Mouse (Mus musculus) erythroblast, embryonic 14.5 days (primary cell): ENCODE data around the gene Adgrg1. TPM values are rescaled to one million over a fixed set of nuclear protein-coding genes. Genes with fewer than 3 reads are reported as not detected.

ENCODE experiments used
- H3K27me3 ChIP-seq: 2 replicates; pipeline ENCODE4 v1.6.1; 2012; ENCODE audit warnings: inconsistent platforms; ENCODE audit not compliant: control insufficient read depth
- H3K36me3 ChIP-seq: 2 replicates; pipeline ENCODE4 v1.6.1; 2012; ENCODE audit warnings: mild to moderate bottlenecking, inconsistent platforms; ENCODE audit not compliant: control insufficient read depth
- H3K4me1 ChIP-seq: 2 replicates; pipeline ENCODE4 v1.6.1; 2012; ENCODE audit warnings: inconsistent platforms; ENCODE audit not compliant: control insufficient read depth
- H3K4me3 ChIP-seq: replicated peaks from 2 replicates; pipeline ENCODE3; 2012; ENCODE audit warnings: moderate library complexity, mild to moderate bottlenecking, inconsistent platforms
- H3K9me3 ChIP-seq: 2 replicates; pipeline ENCODE4 v1.6.1; 2012; ENCODE audit warnings: low read length, inconsistent platforms, mixed read lengths; ENCODE audit not compliant: control insufficient read depth
- GATA1 ChIP-seq: IDR thresholded peaks from 2 replicates; pipeline ENCODE4 v1.6.1; 2012; ENCODE audit warnings: low read length, inconsistent platforms, mixed read lengths
- TAL1 ChIP-seq: IDR thresholded peaks from 3 replicates; pipeline ENCODE4 v1.6.1; 2012; ENCODE audit warnings: low read length, inconsistent platforms, mixed read lengths
- polyA plus RNA-seq: library from polyadenylated mRNA; stranded (reverse); fragments of >175 nt; gene quantifications from 2 replicates; pipeline ENCODE4 v1.2.3, GENCODE M21; 2012

Adgrg1 gene
- polyA plus RNA-seq, 1 experiment, result 14.3 TPM

DNA sequence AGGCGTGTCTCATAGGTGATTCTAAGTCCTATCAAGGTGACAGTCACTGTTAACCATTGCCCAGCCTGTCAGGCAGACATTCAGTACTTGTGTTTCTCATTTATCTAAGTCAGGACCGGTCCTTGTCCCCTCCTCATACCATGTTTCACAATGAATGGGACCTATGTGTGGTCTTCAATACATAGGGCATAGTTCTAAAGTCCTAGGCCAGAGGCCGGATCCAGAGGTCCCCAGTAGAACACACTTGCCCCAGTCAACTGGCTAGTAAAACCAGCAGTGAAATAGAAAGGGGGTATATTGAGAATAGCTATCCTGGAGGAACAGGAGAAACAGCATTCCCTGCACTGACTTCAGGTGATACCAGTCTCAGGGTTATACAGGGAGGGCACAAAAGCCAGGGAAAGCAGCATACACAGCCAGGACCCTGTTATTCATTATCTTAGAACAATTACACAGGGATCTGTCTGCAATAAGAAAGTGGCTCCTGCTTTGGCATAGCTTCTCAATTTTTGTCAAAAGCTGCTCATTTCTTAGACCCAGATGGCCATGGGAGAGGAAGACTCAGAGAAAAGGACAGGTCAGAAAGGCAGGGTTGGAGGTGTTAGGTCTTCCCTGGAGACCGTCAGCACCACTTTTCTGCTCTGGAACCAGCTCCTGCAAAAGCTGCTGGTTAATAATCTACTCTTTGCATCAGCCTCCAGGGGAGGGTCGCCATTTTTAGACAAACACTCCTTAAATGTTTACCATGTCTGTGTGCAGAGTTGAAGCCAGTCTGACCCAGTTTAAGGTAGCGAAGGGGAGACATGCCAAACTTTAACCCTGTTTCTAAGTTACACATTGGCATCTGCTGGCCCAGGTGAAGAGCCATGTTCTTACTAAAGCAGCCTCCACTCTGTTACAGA lies 67.6 kb downstream of the Adgrg1 start:
- Histone ChIP-seq H3K9me3 (no peaks in the 10 kb centered on the region), H3K27me3 (no peaks in the 10 kb centered on the region), H3K36me3 (no peaks in the 10 kb centered on the region), H3K4me1 (no peaks in the 10 kb centered on the region), H3K4me3 (no peak overlapping the region)
- TF ChIP-seq TAL1 (no peak), GATA1 (no peak)

DNA sequence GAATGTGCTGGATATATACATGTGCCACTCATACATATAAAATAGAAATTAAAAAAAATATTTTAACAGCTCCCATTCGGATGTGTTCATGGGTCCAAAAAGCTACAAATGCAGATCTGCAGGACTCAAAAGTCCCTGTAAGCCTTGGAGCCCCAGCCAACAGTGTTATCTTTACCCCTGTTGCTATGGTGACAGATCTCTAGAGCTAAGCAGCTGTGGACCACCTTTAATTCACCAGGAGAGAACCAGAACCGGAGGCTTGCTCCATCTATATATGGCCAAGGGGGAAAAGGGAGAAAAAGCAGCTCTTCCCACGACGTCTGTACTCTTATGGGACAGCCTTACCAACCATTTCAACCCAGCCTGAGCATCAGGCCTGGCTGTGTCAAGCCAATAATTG lies 70.3 kb downstream of the Adgrg1 start:
- TF ChIP-seq TAL1, result no peak
- no peak for TF ChIP-seq GATA1
- H3K4me3 ChIP-seq, result no peak overlapping the region
- no peaks in the 10 kb centered on the region for H3K27me3 ChIP-seq
- H3K9me3 ChIP-seq, result no peaks in the 10 kb centered on the region
- H3K4me1 ChIP-seq, result no peaks in the 10 kb centered on the region
- no peaks in the 10 kb centered on the region for H3K36me3 ChIP-seq

DNA sequence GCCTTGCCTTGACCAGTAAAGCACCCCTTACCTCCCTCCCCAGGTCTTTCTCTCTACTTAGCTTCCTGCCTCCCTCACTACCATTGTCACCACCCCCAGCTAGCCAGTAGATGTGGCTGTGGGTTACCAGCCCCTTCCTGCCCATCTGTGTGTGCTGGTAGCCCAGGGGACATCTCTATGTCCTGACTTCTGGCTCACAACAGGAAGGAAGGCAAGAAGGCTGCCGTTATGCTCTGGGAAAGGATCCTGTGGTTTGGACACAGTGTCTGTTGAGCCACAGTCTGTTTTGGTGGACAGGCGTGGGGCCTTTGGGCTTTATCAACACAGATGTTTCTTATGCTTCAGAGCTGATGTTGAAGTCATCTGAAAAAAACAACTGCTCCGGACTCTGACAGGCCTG lies 72.4 kb downstream of the Adgrg1 start:
- no peaks in the 10 kb centered on the region for H3K4me1 ChIP-seq
- no peak for TF ChIP-seq TAL1
- TF ChIP-seq GATA1, result no peak
- H3K27me3 ChIP-seq, result no peaks in the 10 kb centered on the region
- no peak overlapping the region for H3K4me3 ChIP-seq
- H3K9me3 ChIP-seq, result no peaks in the 10 kb centered on the region
- H3K36me3 ChIP-seq, result no peaks in the 10 kb centered on the region

DNA sequence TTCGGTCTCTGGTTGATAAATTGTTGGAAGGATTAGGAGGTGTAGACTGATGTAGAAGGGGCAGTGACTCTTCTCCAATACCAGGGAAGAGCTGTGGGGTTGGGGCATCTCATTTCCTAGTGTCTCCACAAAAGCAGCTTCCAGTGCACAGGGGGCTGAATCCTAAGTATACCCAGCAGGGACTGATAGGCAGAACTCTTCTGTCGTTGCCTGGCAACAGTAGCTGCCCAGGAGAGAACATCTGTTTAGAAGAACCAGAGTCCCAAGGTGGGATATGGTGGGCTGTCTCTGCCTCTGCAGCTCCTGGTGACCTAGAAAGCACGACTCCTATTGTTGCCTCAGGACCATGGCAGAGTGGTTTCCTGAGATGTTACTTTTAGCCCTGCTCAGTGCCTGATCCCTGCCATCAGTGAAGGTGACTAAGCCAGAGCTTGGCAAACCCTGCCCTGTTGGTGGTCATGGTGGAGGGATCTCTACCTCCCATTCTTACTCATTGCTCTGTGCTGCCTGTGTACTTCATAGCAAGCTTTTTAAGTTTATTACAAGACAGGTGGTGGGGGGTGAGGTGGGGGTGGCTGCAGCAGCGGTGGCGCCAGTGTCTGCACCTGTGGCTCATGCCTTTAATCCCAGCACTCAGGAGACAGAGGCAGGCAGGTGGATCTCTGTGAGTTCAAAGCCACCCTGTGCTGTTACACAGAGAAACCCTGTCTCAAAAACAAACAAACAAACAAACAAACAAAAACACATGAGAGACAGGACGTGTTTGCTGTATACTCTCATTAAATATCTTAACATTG lies 73.5 kb downstream of the Adgrg1 start:
- Histone ChIP-seq H3K4me3 (no peak overlapping the region), H3K36me3 (no peaks in the 10 kb centered on the region), H3K27me3 (no peaks in the 10 kb centered on the region), H3K4me1 (no peaks in the 10 kb centered on the region), H3K9me3 (no peaks in the 10 kb centered on the region)
- TF ChIP-seq GATA1 (no peak), TAL1 (no peak)

DNA sequence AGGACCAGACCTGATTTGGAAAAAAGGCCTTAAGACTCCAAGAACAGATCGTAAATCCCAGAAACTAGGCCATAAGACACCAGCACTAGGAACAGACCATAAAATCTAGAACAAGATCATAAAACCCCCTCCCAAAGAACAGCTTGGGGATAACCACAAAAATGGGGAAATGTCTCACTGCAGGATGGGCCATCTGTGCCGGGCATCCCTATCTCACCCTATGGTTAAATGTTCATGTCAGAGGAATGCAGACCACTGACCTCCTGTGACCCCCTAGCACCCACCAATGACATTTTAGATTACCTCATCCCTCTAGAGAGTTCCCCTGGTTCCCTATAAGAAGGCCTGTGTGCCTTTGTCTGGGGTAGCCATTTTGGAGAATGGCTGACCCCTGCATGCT lies 75.1 kb downstream of the Adgrg1 start:
- peaks cover 5% of the 10 kb centered on the region for H3K4me1 ChIP-seq
- TF ChIP-seq GATA1 (no peak), TAL1 (no peak)

DNA sequence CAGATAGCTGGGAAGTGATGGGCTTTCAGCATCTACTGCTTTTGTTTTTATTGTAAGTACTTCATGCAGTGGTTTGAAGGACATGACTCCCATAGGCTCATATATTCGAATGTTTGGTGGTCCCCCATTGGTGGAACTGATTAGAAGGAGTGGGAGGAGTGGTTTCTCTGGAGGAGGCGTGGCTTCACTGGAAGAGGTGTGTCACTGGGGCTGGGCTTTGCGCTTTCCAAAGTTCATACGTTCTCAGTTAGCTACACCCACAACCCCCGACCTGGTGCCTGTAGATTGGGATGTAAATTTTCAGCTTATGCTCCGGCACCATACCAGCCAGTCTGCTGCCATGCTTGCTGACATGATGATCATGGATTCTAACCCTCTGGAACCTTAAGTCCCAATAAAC lies 79.9 kb downstream of the Adgrg1 start:
- H3K27me3 ChIP-seq, result peaks cover 2% of the 10 kb centered on the region; the same call in 1 of the 2 replicates
- TF ChIP-seq TAL1 (no peak), GATA1 (no peak)
- H3K9me3 ChIP-seq, result no peaks in the 10 kb centered on the region
- no peak overlapping the region for H3K4me3 ChIP-seq
- peaks cover 40% of the 10 kb centered on the region for H3K4me1 ChIP-seq
- H3K36me3 ChIP-seq, result no peaks in the 10 kb centered on the region

More for the DNA sequence above, 75.1 kb downstream of the Adgrg1 start:
- no peak overlapping the region for H3K4me3 ChIP-seq
- H3K9me3 ChIP-seq, result no peaks in the 10 kb centered on the region
- H3K27me3 ChIP-seq, result no peaks in the 10 kb centered on the region
- no peaks in the 10 kb centered on the region for H3K36me3 ChIP-seq

DNA sequence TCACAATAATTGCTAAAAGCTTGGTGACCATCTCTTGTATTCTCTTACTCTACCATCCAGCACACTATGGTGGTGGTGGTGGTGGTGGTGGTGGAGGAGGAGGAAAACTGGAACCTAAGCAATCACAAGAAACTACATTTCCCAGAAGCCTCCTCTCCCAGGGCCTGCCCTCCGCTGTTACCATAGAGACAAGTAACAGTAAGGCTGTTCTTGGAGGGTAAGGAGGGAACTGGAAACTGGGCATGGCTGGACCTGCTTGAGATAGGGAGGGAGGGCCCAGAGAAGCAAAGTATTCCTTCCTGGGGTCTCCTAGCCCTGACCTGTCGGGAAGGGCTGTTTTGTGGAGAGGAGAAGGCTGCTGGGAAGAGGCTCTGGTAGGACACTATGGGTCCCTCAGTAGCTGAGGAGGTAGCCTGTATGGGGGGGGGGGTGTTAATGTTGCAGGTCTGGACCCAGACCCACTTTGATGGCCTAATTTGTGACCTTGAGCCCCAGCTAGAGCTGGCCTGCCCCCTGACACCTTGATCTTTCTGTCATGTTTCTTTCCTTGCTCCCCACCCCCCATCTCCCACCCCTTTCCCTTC lies 80.5 kb downstream of the Adgrg1 start, which contains the start of gene Drc7:
TSS of gene Drc7 (plus strand) at position 177 of the 584 bp plus-strand sequence.
- H3K36me3 ChIP-seq, result no peaks in the 10 kb centered on the region
- no peak within 1 kb of the TSS for H3K4me3 ChIP-seq
- TF ChIP-seq TAL1 (no peak), GATA1 (no peak)
- no peaks in the 10 kb centered on the region for H3K9me3 ChIP-seq
- peaks cover 40% of the 10 kb centered on the region for H3K4me1 ChIP-seq
- peaks cover 2% of the 10 kb centered on the region; the same call in 1 of the 2 replicates for H3K27me3 ChIP-seq

DNA sequence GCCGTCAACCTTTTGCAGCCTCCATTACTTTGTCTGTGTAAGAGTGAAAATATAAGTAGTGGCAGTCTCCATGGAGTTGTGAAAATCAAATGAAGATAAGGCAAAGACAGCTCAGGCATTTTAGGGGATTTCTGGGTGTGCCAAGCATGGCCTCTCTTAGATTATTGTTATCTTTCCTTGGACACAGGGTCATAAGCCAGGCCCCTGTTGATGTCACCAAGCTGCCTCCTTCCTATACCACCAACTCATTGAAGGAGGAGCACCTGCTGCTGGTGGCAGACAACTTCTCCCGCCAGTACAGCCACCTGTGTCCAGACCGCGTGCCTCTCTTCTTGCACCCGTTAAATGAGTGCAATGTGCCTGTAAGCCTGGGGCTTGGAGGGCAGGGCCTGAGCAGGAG lies 81.9 kb downstream of the Adgrg1 start:
- peak; percentile 20; the same call in 1 of the 3 replicates for TF ChIP-seq TAL1
- no peak for TF ChIP-seq GATA1
- no peaks in the 10 kb centered on the region for H3K9me3 ChIP-seq
- no peaks in the 10 kb centered on the region for H3K36me3 ChIP-seq
- no peak overlapping the region for H3K4me3 ChIP-seq
- peaks cover 40% of the 10 kb centered on the region for H3K4me1 ChIP-seq
- peaks cover 2% of the 10 kb centered on the region; the same call in 1 of the 2 replicates for H3K27me3 ChIP-seq
